Mouse (Mus musculus) hindbrain, postnatal 0 days (tissue): ENCODE results near the gene Pls3. TPM values are rescaled to one million over a fixed set of nuclear protein-coding genes. Genes with fewer than 3 reads are reported as not detected.
"Not testable (repeated sequence)": the region's sequence is repeated elsewhere in the genome, so short reads cannot be mapped to it uniquely, and the experiment has no call there.

Experiments used
- ATAC-seq: fragments of 200-750 bp; cut with Nextera tagmentation; 2 replicates; pipeline ENCODE4 v1.8.0; 2017; ENCODE audit warnings: mild to moderate bottlenecking, moderate TSS enrichment, moderate library complexity
- DNase-seq: peaks from one replicate; pipeline ENCODE4 v3.0.0-alpha.2; 2015; ENCODE audit warnings: low spot score
- H3K27ac ChIP-seq: fragments of 300-500 bp; sonication (generic); 2 replicates; pipeline ENCODE4 v1.5.1; 2014; ENCODE audit warnings: mild to moderate bottlenecking
- H3K27me3 ChIP-seq: fragments of 300-500 bp; sonication (generic); 2 replicates; pipeline ENCODE4 v1.6.1; 2014; ENCODE audit warnings: low read length, mixed read lengths; ENCODE audit not compliant: insufficient read depth
- H3K36me3 ChIP-seq: fragments of 300-500 bp; sonication (generic); 2 replicates; pipeline ENCODE4 v1.6.1; 2014; ENCODE audit warnings: low read length, mixed read lengths; ENCODE audit not compliant: insufficient read depth
- H3K4me1 ChIP-seq: fragments of 300-500 bp; sonication (generic); 2 replicates; pipeline ENCODE4 v1.6.1; 2014; ENCODE audit warnings: antibody characterized with exemption, low read length, mixed read lengths; ENCODE audit not compliant: insufficient read depth
- H3K4me2 ChIP-seq: fragments of 300-500 bp; sonication (generic); 2 replicates; pipeline ENCODE4 v1.6.1; 2014; ENCODE audit warnings: low read depth, mild to moderate bottlenecking, low read length, moderate library complexity, mixed read lengths
- H3K4me3 ChIP-seq: fragments of 300-500 bp; sonication (generic); 2 replicates; pipeline ENCODE4 v1.5.1; 2014; ENCODE audit warnings: low read length
- H3K9ac ChIP-seq: fragments of 300-500 bp; sonication (generic); replicated peaks from 2 replicates; pipeline ENCODE4 v1.6.1; 2014; ENCODE audit warnings: mild to moderate bottlenecking, low read length, moderate library complexity, mixed read lengths
- H3K9me3 ChIP-seq: fragments of 300-500 bp; sonication (generic); 2 replicates; pipeline ENCODE4 v1.6.1; 2016; ENCODE audit warnings: low read length, mixed read lengths
- CTCF ChIP-seq: IDR thresholded peaks from 2 replicates; pipeline ENCODE4 v1.5.1; 2016; ENCODE audit warnings: antibody characterized with exemption, control low read depth, low read depth
- WGBS: fragments of 180-500 bp; shearing (Covaris S2); extraction: QIAGEN DNeasy Blood & Tissue Kit; methylation state at CpG from one replicate; pipeline ENCODE4 v1.1.7; 2014; 5-methylcytosine and 5-hydroxymethylcytosine counted together
- polyA plus RNA-seq: library from polyadenylated mRNA; unstranded; fragments of >200 nt; fragmentation: Nextera tagmentation; extraction: Ambion mirVana; gene quantifications from 2 replicates; pipeline ENCODE4 v1.2.1, GENCODE M21; 2015
- total RNA-seq: library from RNA; depleted of rRNA; stranded (reverse); fragments of >200 nt; gene quantifications from 2 replicates; pipeline ENCODE4 v1.2.3, GENCODE M21; 2014

Gene Pls3
- total and polyA plus RNA-seq, 2 experiments from 2014 or later = 18.7 to 41.8 TPM

DNA sequence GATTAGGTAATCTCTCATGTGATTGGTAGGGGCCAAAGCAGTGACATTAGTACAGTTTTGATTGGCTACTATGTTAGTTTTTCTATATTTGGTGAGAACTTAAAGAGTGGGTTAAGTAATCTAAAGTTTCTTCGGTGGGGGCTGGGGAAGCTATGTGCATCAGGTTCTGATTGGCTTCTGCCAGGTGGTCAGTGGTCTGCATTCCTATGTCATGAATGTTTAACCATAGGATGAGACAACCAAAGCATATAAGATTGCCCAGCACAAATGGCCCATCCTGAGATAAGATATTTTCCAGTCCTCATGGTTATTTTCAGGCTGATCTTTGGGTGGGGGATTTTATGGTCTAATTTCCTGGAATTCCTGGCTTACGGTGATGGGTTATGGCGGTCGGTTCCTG, 95.2 kb downstream of the Pls3 start:
- WGBS = 88% methylated on average over 4 of the region's 4 CpGs

GRCm38 (mm10) chrX:75777461-75777860, 97.5 kb downstream of the Pls3 start:
- TF ChIP-seq CTCF = peak; percentile 32
- DNase-seq = no peak

More for the DNA sequence above, 95.2 kb downstream of the Pls3 start:
- Histone ChIP-seq H3K4me2 (no peak overlapping the region), H3K9me3 (no peaks in the 10 kb centered on the region), H3K27me3 (no peaks in the 10 kb centered on the region), H3K27ac (no peak overlapping the region), H3K4me3 (no peak overlapping the region), H3K36me3 (no peaks in the 10 kb centered on the region), H3K4me1 (no peaks in the 10 kb centered on the region), H3K9ac (no peak overlapping the region)
- TF ChIP-seq CTCF = no peak
- ATAC-seq = no peak
- no peak for DNase-seq

GRCm38 (mm10) chrX:75764794-75765328, 110.1 kb downstream of the Pls3 start:
- Histone ChIP-seq H3K4me1 (no peaks in the 10 kb centered on the region), H3K9me3 (no peaks in the 10 kb centered on the region), H3K9ac (peak overlapping the region; percentile 45; the same call in 1 of the 2 replicates), H3K4me2 (peak overlapping the region; percentile 55), H3K4me3 (peak overlapping the region; percentile 49), H3K36me3 (no peaks in the 10 kb centered on the region), H3K27ac (peak overlapping the region; percentile 70), H3K27me3 (no peaks in the 10 kb centered on the region)
- no peak for TF ChIP-seq CTCF
- ATAC-seq (peak; percentile 50), DNase-seq (no peak)
- WGBS = 39% methylated on average over 7 of the region's 7 CpGs

More at GRCm38 (mm10) chrX:75777461-75777860, 97.5 kb downstream of the Pls3 start:
- WGBS = 90% methylated on average over 2 of the region's 2 CpGs
- Histone ChIP-seq H3K4me1 (no peaks in the 10 kb centered on the region), H3K9ac (no peak overlapping the region), H3K4me2 (no peak overlapping the region), H3K27me3 (no peaks in the 10 kb centered on the region), H3K36me3 (no peaks in the 10 kb centered on the region), H3K9me3 (no peaks in the 10 kb centered on the region), H3K27ac (no peak overlapping the region), H3K4me3 (no peak overlapping the region)
- no peak for ATAC-seq

DNA sequence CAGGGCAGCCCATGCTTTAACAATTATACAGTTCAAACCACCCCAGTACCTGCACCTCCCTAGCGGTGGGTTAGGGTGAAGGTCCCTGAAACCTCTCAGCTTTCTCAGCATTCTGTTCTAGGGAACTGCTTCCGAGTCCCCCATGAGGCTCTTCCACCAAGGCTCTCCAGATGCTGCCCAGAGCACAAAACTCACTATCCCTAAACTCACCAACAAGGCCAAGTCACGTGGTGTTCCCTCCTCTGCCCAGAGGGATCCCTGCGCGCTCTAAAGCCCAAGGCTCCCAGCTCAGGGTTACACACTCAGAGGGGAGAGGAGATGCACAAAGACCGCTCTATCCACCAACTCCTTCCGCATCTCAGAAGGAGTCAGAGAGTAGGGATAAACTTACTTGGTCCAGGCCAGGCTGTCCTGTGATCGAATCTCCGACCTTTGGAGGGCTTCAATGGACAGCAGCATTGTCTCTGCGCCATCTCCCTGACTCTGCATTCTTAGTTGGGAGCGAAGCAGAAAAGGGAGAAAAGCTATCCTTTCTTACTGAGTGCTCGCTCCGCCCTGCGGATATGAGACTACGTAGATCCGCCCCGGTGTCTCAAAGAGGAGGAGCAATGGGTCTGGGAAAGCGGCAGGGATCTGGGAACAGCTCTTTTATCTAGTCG, 110.7 kb downstream of the Pls3 start:
- peak; percentile 81 for DNase-seq
- H3K4me3 ChIP-seq = peak overlapping the region; percentile 49
- WGBS = 19% methylated on average over 19 of the region's 19 CpGs
- ATAC-seq = peak; percentile 97
- no peaks in the 10 kb centered on the region for H3K4me1 ChIP-seq
- peak; percentile 29 for TF ChIP-seq CTCF
- H3K36me3 ChIP-seq = no peaks in the 10 kb centered on the region
- H3K27me3 ChIP-seq = no peaks in the 10 kb centered on the region
- peak overlapping the region; percentile 55 for H3K4me2 ChIP-seq
- peak overlapping the region; percentile 45 for H3K9ac ChIP-seq
- no peaks in the 10 kb centered on the region for H3K9me3 ChIP-seq
- peak overlapping the region; percentile 70 for H3K27ac ChIP-seq

- not testable (repeated sequence) for H3K9ac ChIP-seq, H3K9me3 ChIP-seq, H3K4me1 ChIP-seq, H3K36me3 ChIP-seq, ATAC-seq, H3K27ac ChIP-seq, DNase-seq, H3K27me3 ChIP-seq, H3K4me2 ChIP-seq, H3K4me3 ChIP-seq
- WGBS = 89% methylated on average over 2 of the region's 2 CpGs
These were observed 115.5 kb downstream of the Pls3 start for GRCm38 (mm10) chrX:75759461-75759860.

DNA sequence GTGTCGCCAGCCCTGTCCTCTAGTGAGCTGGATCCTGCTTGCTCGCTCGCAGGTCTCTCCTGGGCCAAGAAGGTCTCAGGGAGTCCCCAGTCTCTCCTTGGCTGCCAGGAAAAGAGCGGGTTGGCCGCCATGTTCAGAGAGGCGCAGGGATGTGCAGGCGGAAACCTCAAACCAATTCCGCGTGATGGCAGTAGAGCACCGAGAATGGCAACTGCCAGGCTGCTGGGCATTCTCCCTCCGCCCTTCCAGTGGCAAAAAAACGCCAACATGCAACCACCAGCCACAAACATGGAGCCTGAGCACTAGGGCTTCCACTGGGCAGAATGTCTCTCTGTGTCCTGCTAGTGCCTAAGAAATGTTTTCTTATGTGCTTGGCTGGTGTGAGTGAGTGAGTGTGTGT, 115.9 kb downstream of the Pls3 start:
- peak; percentile 78 for DNase-seq
- not testable (repeated sequence) for H3K9me3 ChIP-seq, H3K9ac ChIP-seq, ATAC-seq, H3K27ac ChIP-seq, H3K4me1 ChIP-seq, H3K27me3 ChIP-seq, H3K36me3 ChIP-seq, H3K4me3 ChIP-seq, H3K4me2 ChIP-seq
- peak; percentile 58 for TF ChIP-seq CTCF
- 64% methylated on average over 12 of the region's 12 CpGs for WGBS

GRCm38 (mm10) chrX:75757966-75758365, 117.0 kb downstream of the Pls3 start:
- H3K36me3 ChIP-seq, H3K4me3 ChIP-seq, H3K9ac ChIP-seq, ATAC-seq, H3K4me1 ChIP-seq, H3K4me2 ChIP-seq, H3K27me3 ChIP-seq, H3K27ac ChIP-seq, H3K9me3 ChIP-seq: not testable (repeated sequence)
- TF ChIP-seq CTCF = peak; percentile 28; the same call in 1 of the 2 replicates
- peak; percentile 53 for DNase-seq
- 62% methylated on average over 14 of the region's 14 CpGs for WGBS

DNA sequence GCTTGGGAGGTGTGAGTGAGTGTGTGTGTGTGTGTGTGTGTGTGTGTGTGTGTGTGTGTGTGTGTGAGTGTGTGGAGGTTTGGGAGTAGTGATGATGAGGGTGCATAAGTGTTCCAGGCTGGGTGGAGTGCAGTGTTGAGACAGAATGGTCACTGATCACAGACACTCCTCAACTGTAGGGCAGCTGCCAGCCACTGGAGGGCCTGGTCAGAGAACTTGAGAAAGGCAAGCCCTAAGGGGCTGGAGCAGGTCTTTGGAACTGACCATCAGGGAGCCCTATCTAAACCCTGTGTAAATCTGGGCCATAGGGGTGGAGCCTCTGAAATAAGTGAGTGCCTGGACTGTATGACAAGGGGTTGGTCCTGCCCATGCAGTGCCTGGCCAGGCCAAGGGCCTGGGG, 120.5 kb downstream of the Pls3 start:
- not testable (repeated sequence) for H3K4me2 ChIP-seq, H3K4me3 ChIP-seq, H3K4me1 ChIP-seq, H3K27me3 ChIP-seq, H3K36me3 ChIP-seq, H3K9me3 ChIP-seq, H3K9ac ChIP-seq, DNase-seq, ATAC-seq, H3K27ac ChIP-seq

GRCm38 (mm10) chrX:75750126-75750725, 124.8 kb downstream of the Pls3 start:
- not testable (repeated sequence) for H3K27me3 ChIP-seq, H3K9me3 ChIP-seq, H3K4me1 ChIP-seq, H3K4me2 ChIP-seq, H3K9ac ChIP-seq, ATAC-seq, H3K27ac ChIP-seq, DNase-seq, H3K36me3 ChIP-seq, H3K4me3 ChIP-seq
- 60% methylated on average over 2 of the region's 12 CpGs for WGBS
